Mouse (Mus musculus) CH12.LX (cell line): Measurements from ENCODE around the gene Rab19. TPM values are rescaled to one million over a fixed set of nuclear protein-coding genes. Genes with fewer than 3 reads are reported as not detected.

Experiments
- DNase-seq: peaks from one replicate; pipeline ENCODE4 v3.0.0-alpha.2; 2013; ENCODE audit errors: extremely low read depth
- H3K27ac ChIP-seq: 2 replicates; pipeline ENCODE4 v1.5.1; 2012; ENCODE audit warnings: low read depth, mild to moderate bottlenecking, control low read depth, moderate library complexity; ENCODE audit not compliant: insufficient read depth
- H3K27me3 ChIP-seq: replicated peaks from 2 replicates; pipeline ENCODE3; 2012; ENCODE audit warnings: inconsistent platforms
- H3K36me3 ChIP-seq, 2 experiments: replicated peaks in 1 of 2; 2 replicates each; pipeline versions ENCODE3 to v1.6.1; 2012; ENCODE audit warnings: inconsistent platforms in 1 of 2, low read length in 1 of 2, mild to moderate bottlenecking in 1 of 2, mixed read lengths in 1 of 2, moderate library complexity in 1 of 2; ENCODE audit not compliant: control insufficient read depth in 1 of 2, insufficient read depth in 1 of 2
- H3K4me1 ChIP-seq, 2 experiments: 2 replicates each; pipeline ENCODE4 v1.6.1; 2012; ENCODE audit warnings: inconsistent platforms in 1 of 2, moderate library complexity in 1 of 2; ENCODE audit not compliant: insufficient read depth in 2 of 2, control insufficient read depth in 1 of 2
- H3K4me2 ChIP-seq: 2 replicates; pipeline ENCODE4 v1.6.1; 2012; ENCODE audit warnings: low read depth, mild to moderate bottlenecking, control low read depth; ENCODE audit not compliant: poor library complexity, insufficient read depth, severe bottlenecking
- H3K4me3 ChIP-seq, 3 experiments: fragments of 150-350 bp in 1 of 3; sonication (generic) in 1 of 3; replicated peaks in 1 of 3; 2 replicates each; pipeline versions ENCODE3 to v1.5.1; 2011 to 2012; ENCODE audit warnings: low read depth in 2 of 3, low read length in 2 of 3, mild to moderate bottlenecking in 2 of 3, moderate library complexity in 2 of 3, control low read depth in 1 of 3, improper control_type of control experiment in 1 of 3, inconsistent platforms in 1 of 3, mixed read lengths in 1 of 3; ENCODE audit not compliant: poor library complexity in 1 of 3
- H3K79me2 ChIP-seq: replicated peaks from 2 replicates; pipeline ENCODE4 v1.6.1; 2012; ENCODE audit warnings: mild to moderate bottlenecking, moderate library complexity; ENCODE audit not compliant: control insufficient read depth, poor library complexity, insufficient read depth, severe bottlenecking; ENCODE audit errors: extremely low read depth
- H3K9ac ChIP-seq: 2 replicates; pipeline ENCODE4 v1.6.1; 2012; ENCODE audit warnings: low read depth, mild to moderate bottlenecking, control low read depth, moderate library complexity; ENCODE audit not compliant: insufficient read depth
- H3K9me3 ChIP-seq: replicated peaks from 2 replicates; pipeline ENCODE3; 2012; ENCODE audit warnings: low read length, inconsistent platforms, mixed read lengths
- CHD2 ChIP-seq: IDR thresholded peaks from 2 replicates; pipeline ENCODE4 v1.6.1; 2011; ENCODE audit warnings: low read length, improper control_type of control experiment
- GABPA ChIP-seq: IDR thresholded peaks from 2 replicates; pipeline ENCODE4 v1.6.1; 2012; ENCODE audit warnings: low read depth, low read length, improper control_type of control experiment, inconsistent platforms; ENCODE audit not compliant: insufficient replicate concordance
- JUND ChIP-seq: conservative IDR thresholded peaks from 2 replicates; pipeline ENCODE4 v1.6.1; 2011; ENCODE audit warnings: low read depth, low read length, improper control_type of control experiment
- KAT2A ChIP-seq: IDR thresholded peaks from 2 replicates; pipeline ENCODE4 v1.6.1; 2012; ENCODE audit warnings: low read length, improper control_type of control experiment, inconsistent platforms; ENCODE audit not compliant: insufficient replicate concordance
- MAFK ChIP-seq: IDR thresholded peaks from 2 replicates; pipeline ENCODE4 v1.6.1; 2011; ENCODE audit warnings: low read length, improper control_type of control experiment; ENCODE audit not compliant: insufficient replicate concordance
- MAZ ChIP-seq: IDR thresholded peaks from 2 replicates; pipeline ENCODE4 v1.6.1; 2012; ENCODE audit warnings: low read depth, mild to moderate bottlenecking, inconsistent platforms, low read length, improper control_type of control experiment, moderate library complexity
- NELFE ChIP-seq: IDR thresholded peaks from 2 replicates; pipeline ENCODE4 v1.6.1; 2011; ENCODE audit warnings: low read depth, low read length, improper control_type of control experiment
- NRF1 ChIP-seq: IDR thresholded peaks from 2 replicates; pipeline ENCODE4 v1.6.1; 2014; ENCODE audit warnings: low read depth, mild to moderate bottlenecking, inconsistent platforms, low read length, improper control_type of control experiment, moderate library complexity
- POLR2A ChIP-seq: IDR thresholded peaks from 2 replicates; pipeline ENCODE4 v1.6.1; 2011; ENCODE audit warnings: low read depth, mild to moderate bottlenecking, improper control_type of control experiment, low read length
- RAD21 ChIP-seq: IDR thresholded peaks from 2 replicates; pipeline ENCODE4 v1.6.1; 2011; ENCODE audit warnings: low read depth, mild to moderate bottlenecking, low read length, improper control_type of control experiment, moderate library complexity
- TBP ChIP-seq: conservative IDR thresholded peaks from 2 replicates; pipeline ENCODE4 v1.6.1; 2011; ENCODE audit warnings: low read depth, low read length, improper control_type of control experiment
- USF1 ChIP-seq: IDR thresholded peaks from 2 replicates; pipeline ENCODE4 v1.6.1; 2014; ENCODE audit warnings: low read depth, mild to moderate bottlenecking, inconsistent platforms, low read length, improper control_type of control experiment
- ZMIZ1 ChIP-seq: IDR thresholded peaks from 2 replicates; pipeline ENCODE4 v1.6.1; 2012; ENCODE audit warnings: low read depth, mild to moderate bottlenecking, inconsistent platforms, low read length, improper control_type of control experiment
- ZNF384 ChIP-seq: IDR thresholded peaks from 2 replicates; pipeline ENCODE4 v1.6.1; 2012; ENCODE audit warnings: low read depth, low read length, improper control_type of control experiment, inconsistent platforms
- dilution Hi-C: fragments of 300-500 bp; cut with MboI; formaldehyde crosslinking; loops from 2 replicates; pipeline ENCODE4 v1.14.3; 2020; ENCODE audit warnings: low sequenced_read_pairs; ENCODE audit not compliant: extremely low pct_unique_long_range_greater_than_20kb, extremely low pct_ligation_motif_present
- in situ Hi-C: fragments of 300-500 bp; cut with MboI; formaldehyde crosslinking; loops from 3 replicates; pipeline ENCODE4 v1.14.3; 2019; ENCODE audit warnings: low sequenced_read_pairs, low pct_ligation_motif_present, low pct_unique_long_range_greater_than_20kb, mixed read lengths
- polyA plus RNA-seq: library from polyadenylated mRNA; unstranded; fragments of >175 nt; gene quantifications from 2 replicates; pipeline ENCODE4 v1.2.1, GENCODE M21; 2012; ENCODE audit warnings: low read depth; ENCODE audit not compliant: insufficient read length
- total RNA-seq, 2 experiments: library from RNA; depleted of rRNA; stranded (reverse); fragments of 300-350 nt in 1 of 2; fragments of >200 nt in 1 of 2; gene quantifications; 2 replicates each; pipeline ENCODE4 v1.2.3; 2012 to 2014

Gene Rab19
- total and polyA plus RNA-seq, 3 experiments, result 0.63 to 3.3 TPM; not detected in 1

GRCm38 (mm10) chr6:39434111-39434885 lies 53.3 kb downstream of the Rab19 start:
- no peak for DNase-seq
- in situ Hi-C loops (no loop called here), dilution Hi-C loops (no loop called here)
- peaks cover 2 to 9% of the 10 kb centered on the region in 2 experiments; a peak in 2 of 4 replicates for H3K4me1 ChIP-seq
- H3K9me3 ChIP-seq, result no peaks in the 10 kb centered on the region
- H3K27ac ChIP-seq, result no peak overlapping the region
- TF ChIP-seq ZNF384 (no peak), POLR2A (no peak), GABPA (no peak), NELFE (no peak), TBP (no peak), CHD2 (no peak), KAT2A (no peak), MAFK (no peak), USF1 (no peak), JUND (no peak)
- H3K4me3 ChIP-seq, result no peak overlapping the region
- H3K27me3 ChIP-seq, result no peaks in the 10 kb centered on the region
- H3K9ac ChIP-seq, result no peak overlapping the region
- no peak overlapping the region for H3K4me2 ChIP-seq
- no peaks in the 10 kb centered on the region for H3K36me3 ChIP-seq
- H3K79me2 ChIP-seq, result no peaks in the 10 kb centered on the region

GRCm38 (mm10) chr6:39434886-39435492 lies 54.0 kb downstream of the Rab19 start:
- Histone ChIP-seq H3K27ac (no peak overlapping the region), H3K4me3 (no peak overlapping the region), H3K4me1 (peaks cover 2 to 9% of the 10 kb centered on the region in 2 experiments; a peak in 2 of 4 replicates), H3K4me2 (no peak overlapping the region), H3K9ac (no peak overlapping the region), H3K79me2 (no peaks in the 10 kb centered on the region), H3K9me3 (no peaks in the 10 kb centered on the region), H3K27me3 (no peaks in the 10 kb centered on the region), H3K36me3 (no peaks in the 10 kb centered on the region)
- dilution Hi-C loops (no loop called here), in situ Hi-C loops (no loop called here)
- TF ChIP-seq ZMIZ1, result no peak
- no peak for TF ChIP-seq NRF1
- no peak for TF ChIP-seq RAD21
- no peak for TF ChIP-seq GABPA
- no peak for TF ChIP-seq ZNF384
- no peak for TF ChIP-seq MAZ
- no peak for DNase-seq
